Mouse (Mus musculus) regulatory T cell (primary cell): ENCODE measurements around the gene Eps8.

Experiments used
- in situ Hi-C: fragments of 300-600 bp; cut with MboI, MseI; formaldehyde crosslinking; loops from one replicate; pipeline ENCODE4 v1.15.1; 2025; ENCODE audit warnings: high pct_unique_total_duplicates

Gene Eps8

GRCm38 (mm10) chr6:137433521-137434137 lies 221.0 kb downstream of the Eps8 start:
- in situ Hi-C loops, result no loop called here
